Mouse (Mus musculus): ENCODE data around the gene D930020B18Rik.

The D930020B18Rik gene

DNA sequence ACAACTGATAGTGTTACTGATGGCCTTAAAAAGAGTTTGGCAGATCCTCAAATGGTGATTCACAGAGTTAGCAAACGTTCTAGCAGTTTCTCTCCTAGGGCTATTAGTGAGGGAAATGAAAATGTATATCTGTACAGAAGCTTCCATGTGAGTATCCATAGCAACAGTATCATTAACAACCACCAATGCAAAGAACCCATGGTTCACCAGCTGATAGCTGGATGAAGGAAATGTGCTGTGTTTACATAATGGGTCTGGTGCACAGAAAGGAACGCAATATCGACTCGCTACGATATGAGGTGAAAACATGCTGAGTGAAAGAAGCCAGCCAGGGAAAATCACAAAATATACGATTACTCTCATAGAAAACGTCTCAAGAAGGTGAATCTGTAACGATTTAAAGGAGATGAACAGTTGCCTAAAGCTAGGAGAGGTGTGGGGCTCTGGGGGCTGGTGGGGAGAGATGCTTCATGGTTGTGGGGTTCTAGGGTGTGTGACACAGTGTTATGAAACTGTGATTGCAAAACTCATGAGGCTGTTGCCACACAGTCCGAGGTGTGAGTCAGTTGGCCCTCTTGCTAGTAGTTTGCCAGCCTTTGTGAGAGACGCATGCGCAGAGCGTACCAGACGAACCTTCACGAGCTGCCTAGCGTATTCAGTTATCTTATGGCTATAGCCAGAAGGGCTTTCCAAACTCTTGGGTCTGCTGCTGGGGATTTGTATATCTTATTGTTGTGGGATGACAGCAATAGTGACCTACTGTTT, 64.2 kb downstream of the D930020B18Rik start:
- DNase-seq, result no peak

DNA sequence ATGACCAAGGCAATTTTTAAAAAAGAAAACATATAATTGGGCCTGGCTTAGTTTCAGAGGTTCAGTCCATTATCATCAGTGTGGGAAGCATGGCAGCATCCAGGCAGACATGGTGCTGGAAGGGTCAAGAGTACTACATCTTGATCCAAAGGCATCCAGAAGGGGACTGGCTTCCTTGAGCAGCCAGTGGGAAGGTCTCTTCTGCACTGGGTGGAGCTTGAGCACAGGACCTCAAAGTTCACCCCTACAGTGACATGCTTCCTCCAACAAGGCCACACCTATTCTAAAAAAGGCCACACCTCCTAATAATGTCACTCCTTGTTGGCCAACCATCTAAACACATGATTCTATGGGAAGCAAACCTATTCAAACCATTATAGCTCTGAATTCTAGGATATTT, 75.5 kb downstream of the D930020B18Rik start:
- no peak for DNase-seq

DNA sequence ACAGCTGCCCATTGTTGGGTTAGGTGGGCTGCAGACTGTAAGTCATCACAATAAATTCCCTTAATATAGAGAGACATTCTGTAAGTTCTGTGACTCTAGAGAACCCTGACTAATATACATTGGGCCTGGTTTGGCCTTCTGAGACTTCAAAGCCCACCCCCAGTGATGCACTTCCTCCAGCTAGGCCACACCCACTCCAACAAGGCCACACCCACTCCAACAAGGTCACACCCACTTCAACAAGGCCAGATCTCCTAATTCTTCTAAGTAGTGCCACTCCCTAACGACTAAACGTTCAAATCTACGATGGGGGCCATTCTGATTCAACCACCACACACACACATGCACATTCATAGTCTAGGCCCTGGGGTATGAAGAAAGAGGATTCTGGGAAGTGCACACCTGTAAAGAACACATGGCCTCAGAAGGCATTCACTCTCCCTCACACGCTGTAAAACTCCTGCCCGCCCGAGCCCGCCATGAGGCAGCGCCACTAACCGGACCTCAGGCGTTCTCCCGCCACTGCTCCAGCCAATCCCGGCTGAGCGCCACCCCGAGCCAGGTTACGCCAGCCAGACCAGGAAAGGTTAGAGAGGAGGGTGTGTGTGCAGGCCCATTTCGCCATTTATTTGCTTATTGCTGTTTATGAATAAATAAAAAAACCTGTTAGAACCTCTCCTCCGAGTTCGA, 77.7 kb downstream of the D930020B18Rik start:
- DNase-seq, result no peak

GRCm38 (mm10) chr10:121720701-121721100, 79.3 kb downstream of the D930020B18Rik start:
- DNase-seq, result no peak

- DNase-seq, result no peak
These were observed 85.1 kb downstream of the D930020B18Rik start for GRCm38 (mm10) chr10:121726505-121726904.

DNA sequence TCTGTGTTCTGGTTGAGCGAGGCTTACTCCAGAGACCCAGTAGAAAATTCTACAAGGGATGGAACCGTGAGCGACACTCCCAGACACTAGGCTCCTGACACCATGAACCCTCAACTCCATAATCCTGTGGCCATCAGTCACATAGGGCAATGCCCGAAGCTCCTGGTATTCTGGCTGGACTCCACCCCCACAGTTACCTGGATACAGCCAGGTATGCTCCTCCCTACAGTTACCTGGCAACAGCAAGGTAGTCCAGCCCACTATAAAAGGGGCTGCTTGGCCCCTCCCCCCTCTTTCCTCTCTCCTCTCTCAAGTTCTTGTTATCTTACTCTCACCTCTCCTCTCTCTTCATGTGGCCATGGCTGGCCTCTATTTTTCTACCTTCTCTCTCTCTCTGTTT, 85.8 kb downstream of the D930020B18Rik start:
- no peak for DNase-seq

DNA sequence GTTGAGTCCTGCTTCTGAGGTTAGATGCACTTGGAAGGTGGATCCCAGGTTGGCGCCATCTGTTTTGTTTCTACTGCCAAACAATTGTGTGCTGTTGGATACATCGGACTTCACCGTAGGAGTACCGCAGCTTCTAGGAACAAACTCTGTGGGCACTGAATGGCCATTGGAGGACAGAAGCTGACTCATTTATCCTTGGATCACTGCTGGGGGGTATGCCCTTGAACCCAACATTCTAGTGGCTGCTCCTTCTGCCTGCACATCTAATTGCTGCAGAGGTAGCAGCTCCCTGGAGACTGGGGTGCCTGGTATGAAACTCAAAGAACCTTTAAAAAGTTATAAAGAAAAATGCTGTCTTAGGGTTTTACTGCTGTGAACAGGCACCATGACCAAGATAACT, 86.8 kb downstream of the D930020B18Rik start:
- DNase-seq, result no peak

DNA sequence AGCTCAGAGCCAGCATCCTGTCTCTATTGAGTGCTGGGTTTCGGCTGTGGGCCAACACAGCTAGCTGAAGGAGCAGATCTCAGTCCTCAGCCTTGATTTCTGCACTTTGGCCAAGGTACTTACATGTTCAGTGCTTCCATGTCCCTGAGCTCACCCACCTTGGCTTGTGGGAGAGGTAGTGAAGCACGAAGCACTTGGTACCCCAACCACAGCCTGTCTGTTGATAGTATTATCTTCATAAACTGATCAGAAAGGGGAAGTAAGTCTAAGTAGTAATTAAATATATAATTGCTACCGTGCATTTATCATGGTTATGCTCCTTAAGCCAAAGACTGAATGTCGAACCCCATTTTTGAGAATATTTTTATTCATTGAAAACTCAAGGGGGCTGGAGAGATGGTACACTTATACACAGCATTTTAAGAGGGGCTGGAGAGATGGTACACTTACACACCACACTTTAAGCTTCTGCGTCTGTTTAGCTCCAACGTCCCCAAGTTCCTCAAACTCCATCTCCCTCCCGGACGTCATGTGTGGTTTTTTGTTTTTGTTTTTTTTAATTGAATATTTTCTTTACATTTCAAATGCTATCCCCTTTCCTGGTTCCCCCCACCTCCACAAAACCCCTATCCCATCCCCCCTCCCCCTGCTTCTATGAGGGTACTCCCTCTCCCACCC, 89.8 kb downstream of the D930020B18Rik start:
- no peak for DNase-seq

GRCm38 (mm10) chr10:121732542-121732941, 91.2 kb downstream of the D930020B18Rik start:
- DNase-seq, result no peak

GRCm38 (mm10) chr10:121737256-121737655, 95.9 kb downstream of the D930020B18Rik start:
- no peak for DNase-seq

DNA sequence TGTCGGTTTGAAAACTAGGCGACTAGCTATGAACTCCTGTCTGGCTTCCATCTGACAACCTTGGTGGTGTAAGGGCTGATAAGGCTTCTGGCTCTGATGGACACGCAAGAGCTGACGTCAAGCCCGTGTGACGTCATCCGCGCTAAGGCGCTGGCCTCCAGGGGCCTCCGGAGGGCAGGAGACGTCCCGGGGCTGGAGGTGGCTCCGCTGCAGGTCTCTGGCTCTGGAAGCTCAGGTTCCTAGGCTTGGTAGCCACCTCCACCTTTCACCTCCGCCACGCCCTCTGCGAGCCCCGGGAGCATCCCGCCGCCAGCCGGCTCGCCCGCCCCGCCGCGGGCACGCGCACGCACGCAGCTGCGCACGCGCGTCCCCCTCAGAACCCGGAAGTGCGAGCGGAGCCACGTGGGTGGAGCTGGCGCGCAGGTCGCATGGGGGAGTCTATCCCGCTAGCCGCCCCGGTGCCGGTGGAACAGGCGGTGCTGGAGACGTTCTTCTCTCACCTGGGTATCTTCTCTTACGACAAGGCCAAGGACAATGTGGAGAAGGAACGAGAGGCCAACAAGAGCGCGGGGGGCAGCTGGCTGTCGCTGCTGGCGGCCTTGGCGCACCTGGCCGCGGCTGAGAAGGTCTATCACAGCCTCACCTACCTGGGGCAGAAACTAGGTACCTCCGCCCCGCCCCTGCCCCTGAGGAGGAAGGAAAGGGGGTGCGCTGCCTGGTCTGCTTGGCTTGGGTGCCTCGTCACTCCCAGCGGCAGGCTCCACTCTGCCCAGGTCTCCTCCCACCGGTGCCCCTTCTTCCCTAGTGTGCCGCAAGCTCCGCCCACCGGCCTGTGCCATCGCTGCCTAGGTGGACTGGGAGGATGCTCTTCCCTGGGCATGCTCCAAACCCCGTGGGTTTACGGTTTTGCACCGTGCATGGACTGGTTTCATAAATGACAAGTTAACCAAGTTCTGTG, 98.4 kb downstream of the D930020B18Rik start, which contains the start of gene BC048403:
Gene BC048403, plus strand, starts transcription at position 390 of the 958 bp plus-strand sequence.
- peak; percentile 92 for DNase-seq

GRCm38 (mm10) chr10:121742336-121742735, 100.9 kb downstream of the D930020B18Rik start:
- DNase-seq, result no peak
